Mouse (Mus musculus): ENCODE measurements at regions not wholly inside any gene's neighbourhood (a gene's known extent, or its start where the extent isn't known, plus 50 kb on each side); places are given as distances from the start of the nearest gene placed in this dataset.

DNA sequence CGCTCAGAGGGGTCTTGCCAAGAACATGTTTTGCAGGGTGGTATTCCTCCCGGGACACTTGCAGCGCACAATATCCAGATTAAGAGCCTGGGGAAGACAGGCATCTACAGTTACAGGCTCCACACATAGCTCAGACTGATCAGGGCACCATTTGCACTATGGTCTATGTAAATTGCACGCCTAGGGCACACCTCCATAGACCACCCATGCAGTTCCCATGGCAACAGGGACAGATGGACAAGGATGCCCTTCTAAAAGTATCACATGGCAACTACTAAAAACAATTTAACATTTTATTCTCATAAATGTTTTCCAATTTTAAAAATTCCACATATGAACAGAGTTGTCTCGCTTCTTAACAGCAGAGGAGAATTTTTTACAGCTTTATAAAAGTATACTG is 158.7 kb upstream of the Actbl2 start:
- TF ChIP-seq POLR2A (IDR thresholded peaks at IDR 0.05; ENCODE audit: insufficient read length, low read depth) (no peak), E2F4 (IDR thresholded peaks at IDR 0.05; ENCODE audit: insufficient read depth) (no peak), USF1 (IDR thresholded peaks at IDR 0.05; ENCODE audit: low read depth) (no peak), REST (IDR thresholded peaks at IDR 0.05; ENCODE audit: insufficient read depth, insufficient read length) (no peak), TCF3 (IDR thresholded peaks at IDR 0.05; ENCODE audit: insufficient read length, low read depth) (no peak)

Measured in myocyte (in vitro differentiated cells).